Mouse (Mus musculus) midbrain, embryonic 10.5 days (tissue): ENCODE measurements around the gene Arvcf. TPM values are rescaled to one million over a fixed set of nuclear protein-coding genes. Genes with fewer than 3 reads are reported as not detected.

Experiments used
- DNase-seq: peaks from one replicate; pipeline ENCODE4 v3.0.0-alpha.2; 2017; ENCODE audit warnings: low spot score
- H3K27ac ChIP-seq: fragments of 300-500 bp; sonication (generic); replicated peaks from 2 replicates; pipeline ENCODE4 v1.5.1; 2016; ENCODE audit warnings: mild to moderate bottlenecking
- H3K27me3 ChIP-seq: fragments of 300-500 bp; sonication (generic); 2 replicates; pipeline ENCODE4 v1.6.1; 2016; ENCODE audit warnings: low read depth, mild to moderate bottlenecking; ENCODE audit not compliant: poor library complexity, severe bottlenecking
- H3K36me3 ChIP-seq: fragments of 300-500 bp; sonication (generic); 2 replicates; pipeline ENCODE4 v1.6.1; 2016; ENCODE audit warnings: mild to moderate bottlenecking, moderate library complexity
- H3K4me1 ChIP-seq: fragments of 300-500 bp; sonication (generic); 2 replicates; pipeline ENCODE4 v1.6.1; 2016
- H3K4me3 ChIP-seq: fragments of 300-500 bp; sonication (generic); 2 replicates; pipeline ENCODE4 v1.5.1; 2016; ENCODE audit warnings: mild to moderate bottlenecking, moderate library complexity
- H3K9me3 ChIP-seq: fragments of 300-500 bp; sonication (generic); replicated peaks from 2 replicates; pipeline ENCODE4 v1.6.1; 2016; ENCODE audit warnings: mild to moderate bottlenecking
- WGBS: fragments of 180-500 bp; shearing (Covaris S2); methylation state at CpG from one replicate; pipeline ENCODE4 v1.1.7; 2016; 5-methylcytosine and 5-hydroxymethylcytosine counted together
- polyA plus RNA-seq: library from polyadenylated mRNA; unstranded; fragments of >200 nt; fragmentation: Nextera tagmentation; extraction: Ambion mirVana; gene quantifications from 2 replicates; pipeline ENCODE4 v1.2.1, GENCODE M21; 2016

Gene Arvcf
- 110 and 133 TPM in 2 replicates for polyA plus RNA-seq

GRCm38 (mm10) chr16:18347931-18348600 lies at the start of gene Arvcf, which contains the start of gene Tango2:
Arvcf (plus strand) TSS chr16:18348182.
Tango2 (minus strand) TSS chr16:18348103.
- DNase-seq, result peak; percentile 95
- H3K4me1 ChIP-seq, result peaks cover 63% of the 10 kb centered on the region
- H3K36me3 ChIP-seq, result peaks cover 4% of the 10 kb centered on the region
- peak within 1 kb of the TSS; percentile 89 for H3K27ac ChIP-seq
- H3K27me3 ChIP-seq, result peaks cover 52% of the 10 kb centered on the region
- no peaks in the 10 kb centered on the region for H3K9me3 ChIP-seq
- WGBS, result 1% methylated on average over 44 of the region's 44 CpGs
- H3K4me3 ChIP-seq, result peak within 1 kb of the TSS; percentile 91

GRCm38 (mm10) chr16:18308159-18308558 lies 39.8 kb upstream of the Arvcf start:
- 91% methylated on average over 1 of the region's 1 CpGs for WGBS
- DNase-seq, result no peak

GRCm38 (mm10) chr16:18318992-18319391 lies 29.0 kb upstream of the Arvcf start:
- DNase-seq, result no peak
- Histone ChIP-seq H3K27ac (no peak overlapping the region), H3K36me3 (peaks cover 24% of the 10 kb centered on the region), H3K9me3 (no peaks in the 10 kb centered on the region), H3K4me1 (no peaks in the 10 kb centered on the region), H3K27me3 (no peaks in the 10 kb centered on the region), H3K4me3 (no peak overlapping the region)
- 85% methylated on average over 3 of the region's 3 CpGs for WGBS

More at GRCm38 (mm10) chr16:18308159-18308558, 39.8 kb upstream of the Arvcf start:
- Histone ChIP-seq H3K4me3 (no peak overlapping the region), H3K27ac (no peak overlapping the region), H3K9me3 (no peaks in the 10 kb centered on the region), H3K4me1 (no peaks in the 10 kb centered on the region), H3K36me3 (peaks cover 39% of the 10 kb centered on the region), H3K27me3 (no peaks in the 10 kb centered on the region)

- Histone ChIP-seq H3K4me1 (no peaks in the 10 kb centered on the region), H3K36me3 (peaks cover 26% of the 10 kb centered on the region), H3K27me3 (no peaks in the 10 kb centered on the region), H3K9me3 (no peaks in the 10 kb centered on the region), H3K27ac (no peak overlapping the region), H3K4me3 (no peak overlapping the region)
- WGBS, result 77% methylated on average over 2 of the region's 2 CpGs
- DNase-seq, result no peak
Observed at GRCm38 (mm10) chr16:18321443-18321842, 26.5 kb upstream of the Arvcf start.

- no peak overlapping the region for H3K4me3 ChIP-seq
- H3K27me3 ChIP-seq, result no peaks in the 10 kb centered on the region
- DNase-seq, result no peak
- H3K9me3 ChIP-seq, result no peaks in the 10 kb centered on the region
- H3K4me1 ChIP-seq, result no peaks in the 10 kb centered on the region
- no peak overlapping the region for H3K27ac ChIP-seq
- WGBS, result 87% methylated on average over 2 of the region's 2 CpGs
- H3K36me3 ChIP-seq, result peaks cover 26% of the 10 kb centered on the region
Observed at GRCm38 (mm10) chr16:18323460-18323859, 24.5 kb upstream of the Arvcf start.

GRCm38 (mm10) chr16:18324031-18324430 lies 24.0 kb upstream of the Arvcf start:
- WGBS, result 83% methylated on average over 6 of the region's 6 CpGs
- Histone ChIP-seq H3K27me3 (no peaks in the 10 kb centered on the region), H3K4me3 (no peak overlapping the region), H3K4me1 (no peaks in the 10 kb centered on the region), H3K9me3 (no peaks in the 10 kb centered on the region), H3K36me3 (peaks cover 26% of the 10 kb centered on the region), H3K27ac (0 out of 2 replicates have a peak overlapping the region, but pooled peaks have one; percentile 25)
- no peak for DNase-seq

GRCm38 (mm10) chr16:18325741-18326140 lies 22.2 kb upstream of the Arvcf start:
- Histone ChIP-seq H3K27me3 (no peaks in the 10 kb centered on the region), H3K4me3 (no peak overlapping the region), H3K27ac (no peak overlapping the region), H3K4me1 (no peaks in the 10 kb centered on the region), H3K36me3 (peaks cover 22% of the 10 kb centered on the region), H3K9me3 (no peaks in the 10 kb centered on the region)
- 80% methylated on average over 4 of the region's 4 CpGs for WGBS
- no peak for DNase-seq

- no peak overlapping the region for H3K4me3 ChIP-seq
- peaks cover 15% of the 10 kb centered on the region for H3K36me3 ChIP-seq
- no peaks in the 10 kb centered on the region for H3K27me3 ChIP-seq
- no peak for DNase-seq
- no peaks in the 10 kb centered on the region for H3K4me1 ChIP-seq
- H3K9me3 ChIP-seq, result no peaks in the 10 kb centered on the region
- no peak overlapping the region for H3K27ac ChIP-seq
- 94% methylated on average over 9 of the region's 9 CpGs for WGBS
Observed at GRCm38 (mm10) chr16:18327936-18328335, 20.0 kb upstream of the Arvcf start.

GRCm38 (mm10) chr16:18328524-18328923 lies 19.5 kb upstream of the Arvcf start:
- Histone ChIP-seq H3K4me1 (no peaks in the 10 kb centered on the region), H3K27ac (no peak overlapping the region), H3K27me3 (no peaks in the 10 kb centered on the region), H3K4me3 (no peak overlapping the region), H3K9me3 (no peaks in the 10 kb centered on the region), H3K36me3 (peaks cover 13% of the 10 kb centered on the region)
- WGBS, result 81% methylated on average over 1 of the region's 1 CpGs
- no peak for DNase-seq

GRCm38 (mm10) chr16:18333976-18334375 lies 14.0 kb upstream of the Arvcf start:
- 89% methylated on average over 3 of the region's 3 CpGs for WGBS
- H3K27ac ChIP-seq, result no peak overlapping the region
- no peaks in the 10 kb centered on the region for H3K4me1 ChIP-seq
- H3K9me3 ChIP-seq, result no peaks in the 10 kb centered on the region
- no peak for DNase-seq
- H3K27me3 ChIP-seq, result no peaks in the 10 kb centered on the region
- H3K36me3 ChIP-seq, result peaks cover 20% of the 10 kb centered on the region
- H3K4me3 ChIP-seq, result no peak overlapping the region

GRCm38 (mm10) chr16:18335981-18336380 lies 12.0 kb upstream of the Arvcf start:
- no peak overlapping the region for H3K4me3 ChIP-seq
- H3K4me1 ChIP-seq, result peaks cover 13% of the 10 kb centered on the region
- no peak for DNase-seq
- no peaks in the 10 kb centered on the region for H3K27me3 ChIP-seq
- peaks cover 20% of the 10 kb centered on the region for H3K36me3 ChIP-seq
- no peak overlapping the region for H3K27ac ChIP-seq
- H3K9me3 ChIP-seq, result no peaks in the 10 kb centered on the region
- WGBS, result 96% methylated on average over 3 of the region's 3 CpGs

GRCm38 (mm10) chr16:18337261-18337660 lies 10.7 kb upstream of the Arvcf start:
- DNase-seq, result no peak
- no peaks in the 10 kb centered on the region for H3K27me3 ChIP-seq
- H3K27ac ChIP-seq, result no peak overlapping the region
- 95% methylated on average over 4 of the region's 4 CpGs for WGBS
- H3K4me3 ChIP-seq, result no peak overlapping the region
- H3K4me1 ChIP-seq, result peaks cover 15% of the 10 kb centered on the region
- H3K9me3 ChIP-seq, result no peaks in the 10 kb centered on the region
- peaks cover 16% of the 10 kb centered on the region for H3K36me3 ChIP-seq

GRCm38 (mm10) chr16:18339866-18340265 lies 8.1 kb upstream of the Arvcf start:
- Histone ChIP-seq H3K4me3 (no peak overlapping the region), H3K27ac (no peak overlapping the region), H3K4me1 (peaks cover 39% of the 10 kb centered on the region), H3K27me3 (no peaks in the 10 kb centered on the region), H3K9me3 (no peaks in the 10 kb centered on the region), H3K36me3 (peaks cover 14% of the 10 kb centered on the region)
- 56% methylated on average over 1 of the region's 1 CpGs for WGBS
- DNase-seq, result no peak
